Mouse (Mus musculus) ES-Bruce4 (cell line): Measurements from ENCODE around the gene Wdr78.

Experiments used
- CTCF ChIP-seq: IDR thresholded peaks from one replicate; pipeline ENCODE4 v1.8.1; 2011; ENCODE audit warnings: low read depth, low read length
- EP300 ChIP-seq: IDR thresholded peaks from 2 replicates; pipeline ENCODE4 v1.6.1; 2011; ENCODE audit warnings: low read depth, low read length; ENCODE audit not compliant: insufficient read depth
- POLR2A ChIP-seq: IDR thresholded peaks from one replicate; pipeline ENCODE4 v1.8.1; 2011; ENCODE audit warnings: low read length; ENCODE audit not compliant: insufficient read depth

GRCm38 (mm10) chr4:103039103-103039837, 75.1 kb downstream of the Wdr78 start:
- TF ChIP-seq CTCF = no peak
- TF ChIP-seq POLR2A = no peak
- TF ChIP-seq EP300 = no peak
